30 mouse cellular contexts compared by ENCODE assay signal in the genomic region with DNA sequence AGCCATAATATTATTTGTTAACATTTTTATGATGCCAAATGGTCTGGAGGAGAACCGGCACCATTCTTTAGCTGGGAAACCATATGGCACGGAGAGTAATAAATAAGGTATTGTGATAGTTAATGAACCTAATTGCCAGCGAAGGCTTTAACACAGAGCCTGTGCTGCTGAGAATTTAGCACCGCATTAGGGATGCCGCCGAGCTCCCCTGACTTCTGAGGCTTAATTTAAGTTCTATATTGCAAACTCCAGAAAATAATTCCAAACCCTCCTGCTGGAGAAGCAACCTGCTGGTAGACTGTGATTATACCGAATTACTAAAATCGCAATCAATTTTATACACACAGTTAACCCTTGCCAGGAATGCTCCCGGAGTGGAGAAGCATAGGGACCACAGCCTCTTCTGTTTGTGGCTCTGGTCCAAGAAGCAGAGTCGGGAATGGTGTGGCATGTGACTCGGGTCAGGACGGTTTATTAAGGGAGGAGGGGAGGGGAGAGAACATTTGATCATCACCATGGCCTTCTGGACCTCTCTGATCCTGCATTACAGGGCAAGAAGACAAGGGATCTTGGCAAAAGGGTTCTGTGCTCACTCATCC. TPM values are rescaled to one million over a fixed set of nuclear protein-coding genes. Genes with fewer than 3 reads are reported as not detected.
A peak's percentile ranks its signal among the peaks of the same experiment; 100 is the strongest.
DNase-seq lines count a peak whose midpoint lies in the region; ATAC-seq lines count a peak whose summit lies in the region.
"Had no signal": no experiment of that assay in that cellular context is flagged by ENCODE, and none has a peak within 500 bp of the region (broad histone marks: within the 10 kb centered on the region; RNA-seq: fewer than 3 reads in every experiment).

No protein-coding gene starts in this region.

- H3K4me2 ChIP-seq in hindbrain, embryonic 13.5 days = 0 out of 2 replicates have a peak overlapping the region, but pooled peaks have one; percentile 8
- no peak overlapping the region for H3K4me2 ChIP-seq in hindbrain, embryonic 11.5 days (replicated peaks; ENCODE audit: low read depth, low read length)
- peak overlapping the region; percentile 18 for H3K4me2 ChIP-seq in neural tube, embryonic 12.5 days (replicated peaks)
- H3K4me2 ChIP-seq: embryonic facial prominence, embryonic 13.5 days; heart, embryonic 12.5 days; limb, embryonic 15.5 days; liver, embryonic 13.5 days; stomach, embryonic 15.5 days had no signal

- H3K27me3 ChIP-seq in hindbrain, embryonic 13.5 days = 0 out of 2 replicates have a peak, but pooled peaks cover 6% of the 10 kb centered on the region
- no peaks in the 10 kb centered on the region for H3K27me3 ChIP-seq in hindbrain, embryonic 11.5 days (ENCODE audit: control insufficient read depth, insufficient read depth, low read length)
- H3K27me3 ChIP-seq in neural tube, embryonic 12.5 days (replicated peaks) = no peaks in the 10 kb centered on the region
- H3K27me3 ChIP-seq: stomach, embryonic 15.5 days had no signal

- peak overlapping the region; percentile 40; the same call in 1 of the 2 replicates for H3K27ac ChIP-seq in hindbrain, embryonic 13.5 days
- H3K27ac ChIP-seq in hindbrain, embryonic 11.5 days (ENCODE audit: low read depth, low read length) = no peak overlapping the region
- no peak overlapping the region for H3K27ac ChIP-seq in neural tube, embryonic 12.5 days
- H3K27ac ChIP-seq: embryonic facial prominence, embryonic 13.5 days; limb, embryonic 10.5 days; limb, embryonic 15.5 days; liver, embryonic 13.5 days; macrophage; stomach, embryonic 15.5 days had no signal

- no peaks in the 10 kb centered on the region for H3K36me3 ChIP-seq in hindbrain, embryonic 13.5 days
- no peaks in the 10 kb centered on the region for H3K36me3 ChIP-seq in hindbrain, embryonic 11.5 days (ENCODE audit: control insufficient read depth, insufficient read depth, low read length)
- H3K36me3 ChIP-seq in neural tube, embryonic 12.5 days = no peaks in the 10 kb centered on the region
- H3K36me3 ChIP-seq: embryonic facial prominence, embryonic 13.5 days; G1E; heart, embryonic 12.5 days; limb, embryonic 10.5 days; limb, embryonic 15.5 days; liver, embryonic 13.5 days; stomach, embryonic 15.5 days had no signal

- WGBS in hindbrain, embryonic 13.5 days = 52% methylated on average over 12 of the region's 12 CpGs
- WGBS in hindbrain, embryonic 11.5 days = 78% methylated on average over 12 of the region's 12 CpGs
- 34% methylated on average over 12 of the region's 12 CpGs for WGBS in neural tube, embryonic 12.5 days

- H3K4me1 ChIP-seq in hindbrain, embryonic 13.5 days (replicated peaks) = peaks cover 20% of the 10 kb centered on the region
- no peaks in the 10 kb centered on the region; the same call in 1 of the 2 replicates for H3K4me1 ChIP-seq in hindbrain, embryonic 11.5 days (replicated peaks; ENCODE audit: control insufficient read depth, insufficient read depth, low read length)
- peaks cover 8% of the 10 kb centered on the region for H3K4me1 ChIP-seq in neural tube, embryonic 12.5 days
- H3K4me1 ChIP-seq: heart, embryonic 12.5 days; liver, embryonic 13.5 days had no signal

- no peak overlapping the region for H3K9ac ChIP-seq in hindbrain, embryonic 13.5 days
- H3K9ac ChIP-seq in hindbrain, embryonic 11.5 days (ENCODE audit: low read depth, low read length) = no peak overlapping the region
- no peak overlapping the region for H3K9ac ChIP-seq in neural tube, embryonic 12.5 days
- H3K9ac ChIP-seq: embryonic facial prominence, embryonic 13.5 days; heart, embryonic 12.5 days; limb, embryonic 15.5 days; liver, embryonic 13.5 days; stomach, embryonic 15.5 days had no signal

- ATAC-seq in hindbrain, embryonic 13.5 days (ENCODE audit: low FRiP score) = no peak
- ATAC-seq in hindbrain, embryonic 11.5 days (ENCODE audit: low FRiP score) = no peak
- no peak for ATAC-seq in neural tube, embryonic 12.5 days (ENCODE audit: low FRiP score, low read depth)
- ATAC-seq in megakaryocyte-erythroid progenitor cell, adult 5-6 weeks (replicated peaks; ENCODE audit: low FRiP score, low TSS enrichment, poor library complexity, severe bottlenecking) = no peak
- ATAC-seq: inflammation-experienced regulatory T-cells, adult 6 months; lung, postnatal 0 days; Patski had no signal

- H3K4me3 ChIP-seq in hindbrain, embryonic 13.5 days = no peak overlapping the region
- no peak overlapping the region for H3K4me3 ChIP-seq in hindbrain, embryonic 11.5 days (ENCODE audit: low read depth, low read length)
- no peak overlapping the region for H3K4me3 ChIP-seq in neural tube, embryonic 12.5 days
- H3K4me3 ChIP-seq: embryonic facial prominence, embryonic 13.5 days; heart, embryonic 12.5 days; limb, embryonic 10.5 days; limb, embryonic 15.5 days; liver, embryonic 13.5 days; stomach, embryonic 15.5 days had no signal

- no peaks in the 10 kb centered on the region for H3K9me3 ChIP-seq in hindbrain, embryonic 13.5 days
- no peaks in the 10 kb centered on the region for H3K9me3 ChIP-seq in hindbrain, embryonic 11.5 days (ENCODE audit: control insufficient read depth, low read length)
- no peaks in the 10 kb centered on the region for H3K9me3 ChIP-seq in neural tube, embryonic 12.5 days
- H3K9me3 ChIP-seq: embryonic facial prominence, embryonic 13.5 days; G1E; heart, embryonic 12.5 days; limb, embryonic 10.5 days; limb, embryonic 15.5 days; liver, embryonic 13.5 days; stomach, embryonic 15.5 days had no signal

- DNase-seq in cerebellum, postnatal 10 days = peak; percentile 24 to 42
- no peak for DNase-seq in cerebellum, adult 8-10 months
- DNase-seq in hindbrain, embryonic 11.5 days (ENCODE audit: low spot score) = no peak
- no peak for DNase-seq in neural tube, embryonic 10.5 days (ENCODE audit: extremely low spot score, low spot score)
- DNase-seq: adrenal gland, postnatal 10 days; cerebellum, adult 11 months; cerebellum, adult 9-11 months; kidney, adult 11 months; layer of hippocampus, adult 9-11 months; liver, embryonic 13.5 days; lung, adult 18-20 months; right cerebral cortex, postnatal 14 days had no signal

RNA-seq across cellular contexts. Expression of a gene that starts 30.6 kb away (rescaled TPM):
- polyA plus RNA-seq in hindbrain, embryonic 13.5 days (2015; fragmentation: Nextera tagmentation; extraction: Ambion mirVana) = 6.3 TPM in 2 replicates
- 8.4 and 10.6 TPM in 2 replicates for polyA plus RNA-seq in hindbrain, embryonic 11.5 days (2014; fragmentation: Nextera tagmentation; extraction: Ambion mirVana)
- polyA plus RNA-seq in neural tube, embryonic 12.5 days (2016; fragmentation: Nextera tagmentation; extraction: Ambion mirVana) = 7.7 TPM in 2 replicates
- total RNA-seq in megakaryocyte-erythroid progenitor cell, adult 5-6 weeks (2014; fragmentation: Nextera tagmentation) = 3.4 and 4.0 TPM in 2 replicates
- 2.3 and 6.4 TPM in 2 replicates for total RNA-seq in megakaryocyte-erythroid progenitor cell, adult 5-6 weeks (2017)
- polyA plus RNA-seq: C2C12; inflammation-experienced regulatory T-cells, adult 6 months had no signal

RNA-seq across cellular contexts. Expression of a gene that starts 44.3 kb away (rescaled TPM):
- 2.6 and 2.9 TPM in 2 replicates for polyA plus RNA-seq in hindbrain, embryonic 13.5 days (2015; fragmentation: Nextera tagmentation; extraction: Ambion mirVana)
- polyA plus RNA-seq in hindbrain, embryonic 11.5 days (2014; fragmentation: Nextera tagmentation; extraction: Ambion mirVana) = 1.6 and 1.8 TPM in 2 replicates
- polyA plus RNA-seq in neural tube, embryonic 12.5 days (2016; fragmentation: Nextera tagmentation; extraction: Ambion mirVana) = 1.4 and 2.2 TPM in 2 replicates
- total RNA-seq in megakaryocyte-erythroid progenitor cell, adult 5-6 weeks (2014; fragmentation: Nextera tagmentation) = not detected in 2 replicates
- not detected in 2 replicates for total RNA-seq in megakaryocyte-erythroid progenitor cell, adult 5-6 weeks (2017)
- total RNA-seq: common myeloid progenitor, adult 5-6 weeks; G1E; gastrocnemius, postnatal 14 days; granulocyte monocyte progenitor cell, adult 5-6 weeks; hematopoietic stem cell, adult 5-6 weeks had no signal
- polyA plus RNA-seq: C2C12; G1E; inflammation-experienced regulatory T-cells, adult 6 months; macrophage; Patski had no signal

Comparison
In these comparisons a context has a peak if more than half of its experiments do, and no peak if none do; other contexts are left out.
1. DNase-seq: peak in cerebellum, postnatal 10 days (2 of 2); none in cerebellum, adult 8-10 months (single experiment), hindbrain, embryonic 11.5 days (single experiment) and neural tube, embryonic 10.5 days (single experiment).